Mouse (Mus musculus) left cerebral cortex, adult 11 months (tissue): ENCODE data around the gene Actl7a.

ENCODE experiments used
- DNase-seq: peaks from one replicate; pipeline ENCODE4 v3.0.0; 2022; ENCODE audit warnings: low spot score

The Actl7a gene

DNA sequence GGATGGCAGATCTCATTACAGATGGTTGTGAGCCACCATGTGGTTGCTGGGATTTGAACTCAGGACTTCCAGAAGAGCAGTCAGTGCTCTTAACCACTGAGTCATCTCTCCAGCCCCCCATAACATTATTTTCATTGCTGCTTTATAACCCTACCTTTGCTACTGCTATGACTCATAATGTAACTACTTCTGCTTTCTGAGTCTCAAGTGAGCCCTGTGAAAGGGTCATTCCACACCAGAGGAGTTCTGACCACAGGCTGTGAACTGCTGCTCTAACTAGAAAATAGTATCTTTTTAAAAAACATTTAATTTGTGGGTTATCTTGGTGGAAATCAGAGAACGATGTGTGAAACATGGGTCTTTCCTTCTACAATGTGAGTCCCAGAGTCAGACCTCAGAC, 14.5 kb downstream of the Actl7a start:
- DNase-seq = no peak

DNA sequence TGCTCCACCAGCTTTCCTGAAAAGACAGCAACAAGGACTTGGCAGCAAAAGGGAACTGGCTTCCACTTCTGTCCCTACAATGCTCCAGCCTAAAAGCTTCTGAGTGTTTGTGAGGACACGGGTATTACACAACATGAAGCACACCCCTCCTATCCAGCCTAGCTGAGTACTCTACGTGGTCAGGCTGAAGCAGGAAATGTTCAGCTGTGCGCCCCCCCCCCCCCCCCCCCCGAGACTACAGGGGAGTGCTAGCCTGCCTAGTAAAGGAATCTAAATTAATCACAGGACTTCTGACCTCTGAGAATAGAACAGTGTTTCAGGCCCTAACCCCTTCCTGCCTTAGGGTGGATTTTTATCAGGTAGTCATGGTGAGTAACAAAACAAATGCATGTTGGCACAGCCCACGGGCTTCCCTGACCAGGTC, 24.7 kb downstream of the Actl7a start:
- no peak for DNase-seq

DNA sequence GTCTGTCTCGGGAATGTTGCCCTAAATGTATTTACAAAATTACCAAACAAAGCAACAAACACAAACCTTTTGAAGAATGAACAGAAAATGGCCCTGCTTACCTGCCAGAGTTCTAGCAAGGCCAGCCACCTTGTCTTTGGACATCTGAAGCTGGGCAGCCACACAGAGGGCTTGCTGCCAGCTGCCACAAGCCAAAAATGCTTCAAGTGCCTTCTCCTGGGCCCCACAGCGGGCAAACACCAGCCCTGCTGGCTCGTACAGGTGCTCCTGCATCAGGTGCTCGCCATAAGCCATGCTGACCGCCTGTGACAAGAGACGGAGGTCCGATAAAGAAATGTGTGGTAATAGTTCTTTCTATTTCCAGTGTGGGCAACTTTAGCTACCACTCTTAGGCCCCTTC, 25.7 kb downstream of the Actl7a start:
- DNase-seq = no peak

DNA sequence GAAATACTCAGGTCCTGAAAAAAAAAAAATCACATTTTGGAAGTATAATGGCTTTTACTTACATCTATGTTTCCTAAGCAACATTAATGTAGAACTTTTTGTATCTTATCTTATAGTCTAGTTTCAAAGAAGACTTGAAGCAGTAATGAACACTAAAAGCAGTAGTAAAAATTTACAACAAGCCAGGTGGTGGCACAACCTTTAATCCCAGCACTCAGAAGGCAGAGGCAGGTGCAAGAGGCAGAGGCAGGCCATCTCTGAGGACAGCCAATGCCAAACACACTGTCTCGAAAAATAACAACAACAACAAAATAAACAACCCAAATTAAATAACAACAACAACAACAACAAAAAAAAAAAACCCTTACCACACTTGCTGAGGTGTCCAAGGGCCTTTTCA, 27.9 kb downstream of the Actl7a start:
- no peak for DNase-seq

DNA sequence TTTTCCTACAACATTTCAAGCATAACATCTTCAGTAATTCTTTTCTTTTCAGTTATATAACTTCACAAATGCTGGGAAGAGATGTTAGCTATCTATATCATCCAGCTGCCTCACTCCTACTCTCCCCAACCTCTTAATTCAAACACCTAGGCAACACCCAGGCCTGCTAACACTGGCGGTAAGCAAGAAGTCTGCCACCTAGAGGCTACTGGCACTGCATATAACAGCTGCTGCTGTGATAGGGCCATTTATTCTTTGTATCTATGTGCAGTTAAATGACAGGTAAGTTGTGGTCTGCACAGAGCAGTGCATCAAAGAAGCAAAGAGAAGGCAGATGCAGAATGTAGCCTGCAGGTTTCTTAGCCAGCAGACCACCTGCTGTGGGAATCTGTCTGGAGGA, 48.2 kb downstream of the Actl7a start:
- no peak for DNase-seq
